Mouse (Mus musculus): ENCODE measurements around the gene Bach2. TPM values are rescaled to one million over a fixed set of nuclear protein-coding genes. Genes with fewer than 3 reads are reported as not detected.

Gene Bach2
- polyA plus RNA-seq, 1 experiment from 2014 or later: 7.3 TPM

DNA sequence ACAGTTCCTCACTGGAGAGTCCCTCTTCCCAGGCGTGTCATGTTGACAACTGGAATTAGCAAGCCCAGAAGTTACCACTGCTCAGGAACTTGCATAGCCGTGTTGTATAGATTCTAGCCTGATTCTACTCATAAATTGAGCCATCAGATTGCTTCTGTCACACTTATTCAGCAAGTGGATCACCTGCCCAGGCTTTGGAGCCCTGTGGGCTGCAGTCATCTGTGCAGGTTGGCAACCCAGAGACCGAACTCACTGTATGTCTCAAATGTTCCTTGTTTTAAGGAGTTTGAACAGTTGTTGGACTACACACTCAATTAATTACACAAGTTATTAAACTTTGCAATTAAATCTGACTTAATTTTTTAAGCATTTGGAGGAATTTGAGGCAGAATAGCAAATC, 61.4 kb downstream of the Bach2 start:
- DNase-seq (ENCODE audit: low spot score) (no peak), ATAC-seq (ENCODE audit: low read depth) (no peak)
- Histone ChIP-seq H3K27me3 (replicated peaks; ENCODE audit: control insufficient read depth, insufficient read depth, low read length) (no peaks in the 10 kb centered on the region), H3K4me2 (ENCODE audit: low read depth, low read length) (no peak overlapping the region), H3K36me3 (ENCODE audit: control insufficient read depth, insufficient read depth, low read length) (no peaks in the 10 kb centered on the region), H3K27ac (replicated peaks; ENCODE audit: low read depth, low read length) (no peak overlapping the region), H3K4me1 (ENCODE audit: control insufficient read depth, insufficient read depth, low read length) (peaks cover 56% of the 10 kb centered on the region), H3K9ac (ENCODE audit: low read depth, low read length) (no peak overlapping the region), H3K9me3 (ENCODE audit: control insufficient read depth, low read length) (no peaks in the 10 kb centered on the region), H3K4me3 (ENCODE audit: low read depth, low read length) (no peak overlapping the region)
- WGBS: 80% methylated on average over 3 of the region's 3 CpGs

DNA sequence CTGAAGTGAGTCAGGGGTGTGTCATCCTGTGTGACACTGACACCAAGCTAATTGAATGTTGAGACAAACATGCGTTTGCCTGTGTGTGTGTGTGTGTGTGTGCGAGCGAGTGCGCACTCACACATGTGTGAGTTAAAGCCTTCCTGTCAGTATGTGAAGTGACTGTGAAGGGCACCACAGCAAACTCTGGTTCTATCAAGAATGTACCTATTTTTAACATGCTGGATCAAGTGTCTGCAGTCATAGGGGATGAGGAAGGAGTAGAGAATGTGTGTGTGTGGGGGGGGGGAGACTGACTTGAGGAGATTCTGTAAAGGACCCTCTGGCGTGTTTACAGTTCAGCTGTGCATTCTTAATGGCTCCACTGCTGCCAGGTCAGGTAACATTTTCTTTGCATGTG, 64.1 kb downstream of the Bach2 start:
- Histone ChIP-seq H3K9me3 (ENCODE audit: control insufficient read depth, low read length) (no peaks in the 10 kb centered on the region), H3K9ac (ENCODE audit: low read depth, low read length) (no peak overlapping the region; the same call in 1 of the 2 replicates), H3K4me1 (ENCODE audit: control insufficient read depth, insufficient read depth, low read length) (peaks cover 70% of the 10 kb centered on the region), H3K36me3 (ENCODE audit: control insufficient read depth, insufficient read depth, low read length) (no peaks in the 10 kb centered on the region), H3K4me3 (ENCODE audit: low read depth, low read length) (no peak overlapping the region), H3K27ac (replicated peaks; ENCODE audit: low read depth, low read length) (peak overlapping the region; percentile 86), H3K27me3 (replicated peaks; ENCODE audit: control insufficient read depth, insufficient read depth, low read length) (no peaks in the 10 kb centered on the region), H3K4me2 (ENCODE audit: low read depth, low read length) (peak overlapping the region; percentile 48)
- WGBS: 16% methylated on average over 5 of the region's 5 CpGs
- ATAC-seq (ENCODE audit: low read depth): peak; percentile 30
- DNase-seq (ENCODE audit: low spot score): no peak

DNA sequence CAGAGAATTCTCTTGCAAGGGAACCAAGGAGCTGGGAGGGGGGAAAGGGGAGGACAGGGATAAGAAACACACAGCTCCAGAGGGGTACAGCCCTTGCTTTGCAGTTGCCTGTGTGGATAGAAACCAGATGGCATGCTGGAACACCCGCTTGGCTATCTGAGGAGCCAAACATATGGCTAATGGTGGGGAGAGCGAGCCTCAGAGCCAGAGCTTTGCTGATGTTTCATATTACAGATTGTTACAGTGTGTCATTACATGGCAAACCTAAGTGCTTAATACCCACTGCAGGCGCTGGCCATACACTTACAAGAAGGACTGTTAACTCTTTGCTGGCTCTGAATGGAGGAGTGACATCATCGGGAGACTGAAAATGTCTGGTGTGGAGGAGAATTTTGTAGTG, 64.5 kb downstream of the Bach2 start:
- no peaks in the 10 kb centered on the region for H3K27me3 ChIP-seq (replicated peaks; ENCODE audit: control insufficient read depth, insufficient read depth, low read length)
- no peaks in the 10 kb centered on the region for H3K9me3 ChIP-seq (ENCODE audit: control insufficient read depth, low read length)
- no peak overlapping the region; the same call in 1 of the 2 replicates for H3K9ac ChIP-seq (ENCODE audit: low read depth, low read length)
- H3K36me3 ChIP-seq (ENCODE audit: control insufficient read depth, insufficient read depth, low read length): no peaks in the 10 kb centered on the region
- DNase-seq (ENCODE audit: low spot score) (peak; percentile 97), ATAC-seq (ENCODE audit: low read depth) (peak; percentile 88)
- 2% methylated on average over 4 of the region's 4 CpGs for WGBS
- H3K4me2 ChIP-seq (ENCODE audit: low read depth, low read length): peak overlapping the region; percentile 48
- H3K27ac ChIP-seq (replicated peaks; ENCODE audit: low read depth, low read length): peak overlapping the region; percentile 86
- no peak overlapping the region for H3K4me3 ChIP-seq (ENCODE audit: low read depth, low read length)
- H3K4me1 ChIP-seq (ENCODE audit: control insufficient read depth, insufficient read depth, low read length): peaks cover 69% of the 10 kb centered on the region

DNA sequence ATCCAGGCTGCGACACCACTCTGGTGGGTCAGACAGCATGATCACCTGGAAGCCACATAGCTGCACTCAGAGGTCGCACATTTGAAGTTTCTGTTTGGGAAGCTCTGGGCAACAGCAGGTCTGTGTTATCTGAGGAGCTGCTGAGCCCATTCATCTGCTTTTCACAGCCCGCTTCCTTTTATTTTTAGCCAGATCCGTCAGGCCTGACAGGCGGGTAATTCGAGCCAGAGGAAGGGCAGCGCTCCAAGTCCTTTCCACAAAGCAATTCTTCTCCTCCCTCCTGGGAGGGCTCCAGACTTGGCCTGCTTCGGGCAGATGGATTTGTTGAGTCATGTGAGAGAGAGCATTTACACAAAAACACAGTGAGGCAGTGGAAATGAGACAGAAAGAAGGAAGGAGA, 65.1 kb downstream of the Bach2 start:
- Histone ChIP-seq H3K27me3 (replicated peaks; ENCODE audit: control insufficient read depth, insufficient read depth, low read length) (no peaks in the 10 kb centered on the region), H3K4me2 (ENCODE audit: low read depth, low read length) (peak overlapping the region; percentile 48), H3K27ac (replicated peaks; ENCODE audit: low read depth, low read length) (peak overlapping the region; percentile 86), H3K36me3 (ENCODE audit: control insufficient read depth, insufficient read depth, low read length) (no peaks in the 10 kb centered on the region), H3K9ac (ENCODE audit: low read depth, low read length) (peak overlapping the region; percentile 34; the same call in 1 of the 2 replicates), H3K9me3 (ENCODE audit: control insufficient read depth, low read length) (no peaks in the 10 kb centered on the region), H3K4me1 (ENCODE audit: control insufficient read depth, insufficient read depth, low read length) (peaks cover 64% of the 10 kb centered on the region), H3K4me3 (ENCODE audit: low read depth, low read length) (no peak overlapping the region)
- under 1% methylated on average over 8 of the region's 8 CpGs for WGBS
- DNase-seq (ENCODE audit: low spot score) (peak; percentile 99), ATAC-seq (ENCODE audit: low read depth) (peak; percentile 87)

DNA sequence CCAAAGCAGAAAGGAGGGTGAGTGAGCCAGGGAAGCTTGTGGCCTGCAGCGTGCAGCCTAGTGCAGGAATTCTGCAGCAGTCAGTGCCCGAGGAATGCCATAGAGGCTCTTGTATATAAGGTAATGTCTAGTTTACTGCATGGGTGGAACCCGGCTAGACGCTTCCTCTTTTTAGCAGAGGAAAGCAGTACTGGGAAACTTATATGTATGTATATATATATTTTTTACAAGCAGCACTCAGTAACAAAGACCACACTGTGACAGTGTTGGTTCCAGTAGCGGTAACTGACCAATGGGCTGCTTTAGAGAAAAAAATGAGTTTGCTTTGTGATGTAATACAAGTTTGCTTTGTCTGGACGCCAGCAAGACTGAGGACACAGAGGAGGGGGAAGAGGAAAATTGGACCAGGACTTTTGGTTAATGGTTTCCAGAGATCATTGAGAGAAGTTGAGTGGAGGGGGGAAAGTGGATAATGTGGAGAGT, 65.7 kb downstream of the Bach2 start:
- Histone ChIP-seq H3K27ac (replicated peaks; ENCODE audit: low read depth, low read length) (peak overlapping the region; percentile 86), H3K4me1 (ENCODE audit: control insufficient read depth, insufficient read depth, low read length) (peaks cover 59% of the 10 kb centered on the region), H3K9ac (ENCODE audit: low read depth, low read length) (peak overlapping the region; percentile 51), H3K36me3 (ENCODE audit: control insufficient read depth, insufficient read depth, low read length) (no peaks in the 10 kb centered on the region), H3K4me2 (ENCODE audit: low read depth, low read length) (peak overlapping the region; percentile 48), H3K27me3 (replicated peaks; ENCODE audit: control insufficient read depth, insufficient read depth, low read length) (no peaks in the 10 kb centered on the region), H3K4me3 (ENCODE audit: low read depth, low read length) (peak overlapping the region; percentile 21), H3K9me3 (ENCODE audit: control insufficient read depth, low read length) (no peaks in the 10 kb centered on the region)
- DNase-seq (ENCODE audit: low spot score) (peak; percentile 82), ATAC-seq (ENCODE audit: low read depth) (peak; percentile 17)
- 10% methylated on average over 6 of the region's 6 CpGs for WGBS

DNA sequence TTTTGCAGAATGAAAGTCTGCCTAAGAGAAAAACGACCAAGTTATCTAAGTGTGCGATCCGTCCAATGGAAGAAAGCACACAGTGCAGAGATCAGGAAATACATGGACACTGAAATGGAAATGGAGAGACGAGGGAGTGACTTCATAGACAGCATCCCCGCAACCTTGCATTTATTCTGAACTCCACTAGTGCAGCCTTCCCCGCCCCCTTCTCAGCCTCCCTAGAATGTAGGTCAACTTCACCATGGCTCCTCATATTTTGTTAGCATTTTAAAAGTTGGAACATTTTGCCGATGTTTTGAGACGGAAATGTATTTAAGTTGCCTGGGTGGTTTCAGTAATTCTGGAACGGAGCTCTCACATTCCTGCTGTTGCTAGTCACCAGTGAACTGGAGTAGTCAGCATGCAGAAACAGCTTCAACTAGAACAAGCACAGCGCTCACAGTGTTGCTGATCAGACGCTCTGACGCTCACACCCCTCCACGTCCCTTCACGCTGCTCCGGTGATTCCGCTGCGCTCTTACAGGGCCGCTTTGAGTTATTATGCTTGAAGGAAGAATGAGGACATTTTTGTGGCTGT, 66.5 kb downstream of the Bach2 start:
- H3K9me3 ChIP-seq (ENCODE audit: control insufficient read depth, low read length): no peaks in the 10 kb centered on the region
- H3K4me3 ChIP-seq (ENCODE audit: low read depth, low read length): peak overlapping the region; percentile 4; the same call in 1 of the 2 replicates
- H3K9ac ChIP-seq (ENCODE audit: low read depth, low read length): peak overlapping the region; percentile 17
- H3K27ac ChIP-seq (replicated peaks; ENCODE audit: low read depth, low read length): peak overlapping the region; percentile 86
- no peak for ATAC-seq (ENCODE audit: low read depth)
- H3K36me3 ChIP-seq (ENCODE audit: control insufficient read depth, insufficient read depth, low read length): no peaks in the 10 kb centered on the region
- peak; percentile 81 for DNase-seq (ENCODE audit: low spot score)
- peak overlapping the region; percentile 48 for H3K4me2 ChIP-seq (ENCODE audit: low read depth, low read length)
- peaks cover 57% of the 10 kb centered on the region for H3K4me1 ChIP-seq (ENCODE audit: control insufficient read depth, insufficient read depth, low read length)
- H3K27me3 ChIP-seq (replicated peaks; ENCODE audit: control insufficient read depth, insufficient read depth, low read length): no peaks in the 10 kb centered on the region
- 25% methylated on average over 18 of the region's 18 CpGs for WGBS

DNA sequence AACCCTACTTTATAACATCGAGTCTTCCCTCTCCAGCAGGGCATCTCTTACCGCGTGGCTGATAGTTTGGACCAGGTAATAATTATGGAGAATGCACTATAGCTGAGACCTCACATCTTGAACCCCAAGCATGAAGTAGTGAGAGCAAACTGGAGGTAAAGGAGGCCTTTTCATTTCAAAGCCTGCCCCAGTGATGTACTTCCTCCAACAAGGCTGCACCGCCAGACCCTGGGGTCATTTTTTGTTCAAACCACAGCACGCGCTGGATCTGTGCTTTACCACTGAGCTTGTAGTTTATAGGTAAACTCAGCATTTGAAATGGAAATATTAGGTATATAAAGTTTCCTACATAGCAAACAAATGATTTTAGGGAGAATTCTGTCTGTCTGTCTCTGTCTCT, 67.1 kb downstream of the Bach2 start:
- DNase-seq (ENCODE audit: low spot score) (peak; percentile 30), ATAC-seq (ENCODE audit: low read depth) (no peak)
- Histone ChIP-seq H3K9ac (ENCODE audit: low read depth, low read length) (no peak overlapping the region; the same call in 1 of the 2 replicates), H3K9me3 (ENCODE audit: control insufficient read depth, low read length) (no peaks in the 10 kb centered on the region), H3K4me2 (ENCODE audit: low read depth, low read length) (peak overlapping the region; percentile 48), H3K27ac (replicated peaks; ENCODE audit: low read depth, low read length) (peak overlapping the region; percentile 86), H3K36me3 (ENCODE audit: control insufficient read depth, insufficient read depth, low read length) (no peaks in the 10 kb centered on the region), H3K27me3 (replicated peaks; ENCODE audit: control insufficient read depth, insufficient read depth, low read length) (no peaks in the 10 kb centered on the region), H3K4me1 (ENCODE audit: control insufficient read depth, insufficient read depth, low read length) (peaks cover 54% of the 10 kb centered on the region), H3K4me3 (ENCODE audit: low read depth, low read length) (no peak overlapping the region)
- WGBS: 44% methylated on average over 6 of the region's 6 CpGs

DNA sequence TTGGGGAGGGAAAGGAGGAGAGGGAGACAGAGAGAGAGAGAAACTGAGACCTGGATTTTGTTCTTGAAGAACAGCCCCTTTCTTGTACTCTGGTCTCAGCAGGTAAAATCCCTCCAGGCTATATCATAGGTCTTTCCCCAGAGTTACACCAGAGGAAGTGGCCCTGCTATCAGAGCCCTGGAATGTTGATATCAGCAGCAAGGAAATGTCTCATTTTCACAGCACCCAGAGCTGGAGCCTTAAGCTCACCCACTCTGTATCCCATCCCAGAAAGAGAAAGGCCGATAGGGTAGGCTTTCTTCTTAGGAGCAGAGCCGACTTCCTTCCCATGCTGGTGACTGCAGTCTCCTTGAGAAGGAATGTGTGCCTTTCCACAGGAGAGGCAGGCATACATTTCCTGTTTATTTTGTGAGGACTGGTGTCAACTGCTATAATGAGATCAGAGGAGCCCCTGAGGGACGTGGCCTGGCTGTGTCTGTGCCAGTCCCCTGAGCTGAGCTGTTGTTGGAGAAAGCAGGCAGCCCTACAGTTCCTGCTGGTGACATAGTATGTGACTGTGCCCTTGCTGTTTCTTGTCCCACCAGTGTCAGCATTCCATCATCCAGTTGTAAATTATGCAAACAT, 67.7 kb downstream of the Bach2 start:
- Histone ChIP-seq H3K9me3 (ENCODE audit: control insufficient read depth, low read length) (no peaks in the 10 kb centered on the region), H3K9ac (ENCODE audit: low read depth, low read length) (0 out of 2 replicates have a peak overlapping the region, but pooled peaks have one; percentile 14), H3K4me2 (ENCODE audit: low read depth, low read length) (0 out of 2 replicates have a peak overlapping the region, but pooled peaks have one; percentile 48), H3K4me3 (ENCODE audit: low read depth, low read length) (no peak overlapping the region), H3K27me3 (replicated peaks; ENCODE audit: control insufficient read depth, insufficient read depth, low read length) (no peaks in the 10 kb centered on the region), H3K4me1 (ENCODE audit: control insufficient read depth, insufficient read depth, low read length) (peaks cover 54% of the 10 kb centered on the region), H3K36me3 (ENCODE audit: control insufficient read depth, insufficient read depth, low read length) (no peaks in the 10 kb centered on the region), H3K27ac (replicated peaks; ENCODE audit: low read depth, low read length) (peak overlapping the region; percentile 86)
- ATAC-seq (ENCODE audit: low read depth) (no peak), DNase-seq (ENCODE audit: low spot score) (peak; percentile 57)
- WGBS: 30% methylated on average over 3 of the region's 3 CpGs
